Mouse (Mus musculus): Measurements from ENCODE around the gene Arid4a. TPM values are rescaled to one million over a fixed set of nuclear protein-coding genes. Genes with fewer than 3 reads are reported as not detected.

Gene Arid4a
- polyA plus RNA-seq, 1 experiment from 2014 or later, result 31.6 TPM

DNA sequence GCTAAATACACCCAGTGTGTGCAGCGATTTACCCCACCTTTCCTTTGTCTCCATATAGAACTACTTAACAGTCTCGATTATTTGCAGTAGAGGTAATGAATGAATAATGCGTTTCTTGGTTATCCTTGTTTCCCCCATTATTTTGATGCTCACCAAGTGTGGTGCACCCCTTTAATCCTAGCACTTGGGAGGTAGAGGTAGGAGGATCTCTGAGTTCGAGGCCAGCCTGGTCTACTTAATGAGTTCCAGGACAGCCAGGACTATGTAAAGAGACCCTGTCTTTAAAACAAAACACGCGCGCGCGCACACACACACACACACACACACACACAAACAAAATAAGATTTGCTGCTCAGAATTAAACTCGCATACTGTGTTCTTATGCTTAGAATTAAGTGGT lies 40.4 kb upstream of the Arid4a start:
- no peaks in the 10 kb centered on the region for H3K27me3 ChIP-seq (replicated peaks; ENCODE audit: control insufficient read depth, insufficient read depth, low read length)
- no peak for ATAC-seq (replicated peaks; ENCODE audit: low FRiP score)
- H3K9ac ChIP-seq (ENCODE audit: low read depth, low read length), result peak overlapping the region; percentile 97
- no peaks in the 10 kb centered on the region for H3K9me3 ChIP-seq (ENCODE audit: control insufficient read depth, low read length)
- peaks cover 16% of the 10 kb centered on the region for H3K36me3 ChIP-seq (ENCODE audit: control insufficient read depth, insufficient read depth, low read length)
- peak overlapping the region; percentile 76 for H3K4me3 ChIP-seq (ENCODE audit: low read depth, low read length)
- H3K4me1 ChIP-seq (replicated peaks; ENCODE audit: control insufficient read depth, insufficient read depth, low read length), result peaks cover 7% of the 10 kb centered on the region
- DNase-seq (ENCODE audit: low spot score), result no peak
- peak overlapping the region; percentile 77 for H3K4me2 ChIP-seq
- H3K27ac ChIP-seq (ENCODE audit: low read depth, low read length), result peak overlapping the region; percentile 89
- WGBS, result 17% methylated on average over 10 of the region's 10 CpGs

- ATAC-seq (replicated peaks; ENCODE audit: low FRiP score), result no peak
- Histone ChIP-seq H3K4me1 (replicated peaks; ENCODE audit: control insufficient read depth, insufficient read depth, low read length) (peaks cover 7% of the 10 kb centered on the region), H3K4me2 (peak overlapping the region; percentile 77)
Measured at GRCm38 (mm10) chr12:70975891-70976290, 39.9 kb upstream of the Arid4a start.

GRCm38 (mm10) chr12:70978345-70978744 lies 37.4 kb upstream of the Arid4a start:
- ATAC-seq (replicated peaks; ENCODE audit: low FRiP score), result no peak
- peaks cover 18% of the 10 kb centered on the region for H3K36me3 ChIP-seq (ENCODE audit: control insufficient read depth, insufficient read depth, low read length)

More at GRCm38 (mm10) chr12:70975891-70976290, 39.9 kb upstream of the Arid4a start:
- Histone ChIP-seq H3K9ac (ENCODE audit: low read depth, low read length) (peak overlapping the region; percentile 97), H3K27ac (ENCODE audit: low read depth, low read length) (no peak overlapping the region), H3K4me3 (ENCODE audit: low read depth, low read length) (peak overlapping the region; percentile 76), H3K36me3 (ENCODE audit: control insufficient read depth, insufficient read depth, low read length) (peaks cover 16% of the 10 kb centered on the region), H3K9me3 (ENCODE audit: control insufficient read depth, low read length) (no peaks in the 10 kb centered on the region), H3K27me3 (replicated peaks; ENCODE audit: control insufficient read depth, insufficient read depth, low read length) (no peaks in the 10 kb centered on the region)
- no peak for DNase-seq (ENCODE audit: low spot score)
- WGBS, result 56% methylated on average over 3 of the region's 3 CpGs

DNA sequence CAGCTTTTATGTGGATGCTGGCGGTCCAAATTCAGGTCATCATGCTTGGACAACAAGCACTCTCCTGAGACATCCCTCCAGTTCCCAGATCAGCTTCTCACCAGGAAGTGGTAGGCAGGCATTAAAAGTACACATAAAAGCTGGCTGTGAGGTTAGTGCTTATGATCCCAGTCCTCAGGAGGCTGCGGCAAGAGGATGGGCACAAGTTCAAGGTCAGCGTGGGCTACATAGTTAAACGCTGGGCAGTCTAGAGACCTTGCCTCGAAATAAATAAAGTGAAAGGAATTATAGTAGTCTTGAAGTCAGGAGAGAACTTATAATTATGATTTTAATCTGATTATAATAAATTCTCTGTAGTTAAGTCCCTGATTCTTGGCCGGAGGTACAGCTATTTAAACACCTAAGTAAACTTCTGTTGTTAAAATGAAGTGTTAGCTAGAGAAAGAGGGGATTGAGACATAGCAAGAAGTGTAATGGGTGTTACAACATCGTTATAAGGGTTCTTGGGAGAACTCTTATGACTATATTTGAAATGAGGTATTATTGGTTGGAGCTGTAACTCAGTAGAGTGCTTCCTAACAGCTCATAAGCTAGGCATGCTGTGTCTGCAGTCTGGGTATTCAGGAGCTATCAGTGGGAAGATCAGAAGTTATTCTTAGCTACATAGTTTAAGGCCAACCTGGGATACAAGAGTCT lies 30.8 kb upstream of the Arid4a start:
- Histone ChIP-seq H3K27me3 (replicated peaks; ENCODE audit: control insufficient read depth, insufficient read depth, low read length) (no peaks in the 10 kb centered on the region), H3K4me2 (no peak overlapping the region), H3K9ac (ENCODE audit: low read depth, low read length) (no peak overlapping the region), H3K4me3 (ENCODE audit: low read depth, low read length) (no peak overlapping the region), H3K27ac (ENCODE audit: low read depth, low read length) (no peak overlapping the region), H3K4me1 (replicated peaks; ENCODE audit: control insufficient read depth, insufficient read depth, low read length) (no peaks in the 10 kb centered on the region), H3K36me3 (ENCODE audit: control insufficient read depth, insufficient read depth, low read length) (peaks cover 38% of the 10 kb centered on the region), H3K9me3 (ENCODE audit: control insufficient read depth, low read length) (no peaks in the 10 kb centered on the region)
- 91% methylated on average over 7 of the region's 7 CpGs for WGBS
- no peak for DNase-seq (ENCODE audit: low spot score)
- no peak for ATAC-seq (replicated peaks; ENCODE audit: low FRiP score)

More at GRCm38 (mm10) chr12:70978345-70978744, 37.4 kb upstream of the Arid4a start:
- Histone ChIP-seq H3K9me3 (ENCODE audit: control insufficient read depth, low read length) (no peaks in the 10 kb centered on the region), H3K4me1 (replicated peaks; ENCODE audit: control insufficient read depth, insufficient read depth, low read length) (peaks cover 7% of the 10 kb centered on the region), H3K4me2 (no peak overlapping the region), H3K4me3 (ENCODE audit: low read depth, low read length) (no peak overlapping the region), H3K9ac (ENCODE audit: low read depth, low read length) (no peak overlapping the region), H3K27ac (ENCODE audit: low read depth, low read length) (no peak overlapping the region), H3K27me3 (replicated peaks; ENCODE audit: control insufficient read depth, insufficient read depth, low read length) (no peaks in the 10 kb centered on the region)
- WGBS, result 84% methylated on average over 7 of the region's 7 CpGs
- no peak for DNase-seq (ENCODE audit: low spot score)

GRCm38 (mm10) chr12:70997225-70997624 lies 18.6 kb upstream of the Arid4a start:
- Histone ChIP-seq H3K9ac (ENCODE audit: low read depth, low read length) (no peak overlapping the region), H3K4me3 (ENCODE audit: low read depth, low read length) (no peak overlapping the region), H3K9me3 (ENCODE audit: control insufficient read depth, low read length) (no peaks in the 10 kb centered on the region), H3K4me2 (no peak overlapping the region), H3K4me1 (replicated peaks; ENCODE audit: control insufficient read depth, insufficient read depth, low read length) (peaks cover 8% of the 10 kb centered on the region; the same call in 1 of the 2 replicates), H3K27me3 (replicated peaks; ENCODE audit: control insufficient read depth, insufficient read depth, low read length) (no peaks in the 10 kb centered on the region), H3K36me3 (ENCODE audit: control insufficient read depth, insufficient read depth, low read length) (peaks cover 12% of the 10 kb centered on the region; the same call in 1 of the 2 replicates), H3K27ac (ENCODE audit: low read depth, low read length) (no peak overlapping the region)
- no peak for DNase-seq (ENCODE audit: low spot score)
- ATAC-seq (replicated peaks; ENCODE audit: low FRiP score), result no peak
- WGBS, result 92% methylated on average over 5 of the region's 5 CpGs

DNA sequence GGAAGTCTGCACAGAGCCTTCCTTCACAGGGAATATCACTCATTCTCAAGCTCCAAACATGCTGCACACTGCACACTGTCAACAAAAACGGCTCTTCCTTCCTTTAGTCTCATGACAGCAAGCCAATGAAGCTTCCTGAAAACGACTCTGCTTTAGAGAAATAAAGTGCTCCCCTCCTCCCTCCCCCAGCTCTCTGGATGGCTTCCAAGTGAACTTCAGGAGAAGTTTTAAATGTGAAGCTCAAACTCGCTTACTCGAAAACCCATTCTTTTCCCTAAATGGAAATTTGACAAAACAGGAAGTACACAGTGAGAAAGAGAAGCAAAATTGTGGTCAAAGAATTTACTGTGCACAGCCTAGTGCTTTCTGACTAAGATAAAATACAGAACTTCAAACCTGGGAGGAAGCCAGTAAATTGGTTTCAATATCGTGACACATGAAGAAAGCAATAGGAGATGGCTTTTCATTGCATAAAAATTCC lies 16.3 kb upstream of the Arid4a start:
- Histone ChIP-seq H3K36me3 (ENCODE audit: control insufficient read depth, insufficient read depth, low read length) (peaks cover 12% of the 10 kb centered on the region; the same call in 1 of the 2 replicates), H3K9ac (ENCODE audit: low read depth, low read length) (no peak overlapping the region), H3K4me3 (ENCODE audit: low read depth, low read length) (no peak overlapping the region), H3K9me3 (ENCODE audit: control insufficient read depth, low read length) (no peaks in the 10 kb centered on the region), H3K4me2 (peak overlapping the region; percentile 33), H3K4me1 (replicated peaks; ENCODE audit: control insufficient read depth, insufficient read depth, low read length) (peaks cover 8% of the 10 kb centered on the region; the same call in 1 of the 2 replicates), H3K27ac (ENCODE audit: low read depth, low read length) (peak overlapping the region; percentile 13; the same call in 1 of the 2 replicates), H3K27me3 (replicated peaks; ENCODE audit: control insufficient read depth, insufficient read depth, low read length) (no peaks in the 10 kb centered on the region)
- WGBS, result 30% methylated on average over 5 of the region's 5 CpGs
- ATAC-seq (replicated peaks; ENCODE audit: low FRiP score) (no peak), DNase-seq (ENCODE audit: low spot score) (no peak)

GRCm38 (mm10) chr12:71000344-71000743 lies 15.4 kb upstream of the Arid4a start:
- no peak overlapping the region for H3K9ac ChIP-seq (ENCODE audit: low read depth, low read length)
- H3K4me3 ChIP-seq (ENCODE audit: low read depth, low read length), result no peak overlapping the region
- no peak overlapping the region for H3K4me2 ChIP-seq
- no peak for DNase-seq (ENCODE audit: low spot score)
- whole genome bisulfite sequencing, result 74% methylated on average over 1 of the region's 1 CpGs
- no peak for ATAC-seq (replicated peaks; ENCODE audit: low FRiP score)
- no peak overlapping the region for H3K27ac ChIP-seq (ENCODE audit: low read depth, low read length)
- H3K9me3 ChIP-seq (ENCODE audit: control insufficient read depth, low read length), result no peaks in the 10 kb centered on the region
- H3K27me3 ChIP-seq (replicated peaks; ENCODE audit: control insufficient read depth, insufficient read depth, low read length), result no peaks in the 10 kb centered on the region
- H3K36me3 ChIP-seq (ENCODE audit: control insufficient read depth, insufficient read depth, low read length), result peaks cover 16% of the 10 kb centered on the region; the same call in 1 of the 2 replicates
- peaks cover 8% of the 10 kb centered on the region; the same call in 1 of the 2 replicates for H3K4me1 ChIP-seq (replicated peaks; ENCODE audit: control insufficient read depth, insufficient read depth, low read length)

GRCm38 (mm10) chr12:71001456-71001855 lies 14.3 kb upstream of the Arid4a start:
- DNase-seq (ENCODE audit: low spot score) (no peak), ATAC-seq (replicated peaks; ENCODE audit: low FRiP score) (no peak)
- Histone ChIP-seq H3K9me3 (ENCODE audit: control insufficient read depth, low read length) (no peaks in the 10 kb centered on the region), H3K4me3 (ENCODE audit: low read depth, low read length) (no peak overlapping the region), H3K36me3 (ENCODE audit: control insufficient read depth, insufficient read depth, low read length) (peaks cover 24% of the 10 kb centered on the region), H3K4me1 (replicated peaks; ENCODE audit: control insufficient read depth, insufficient read depth, low read length) (peaks cover 8% of the 10 kb centered on the region; the same call in 1 of the 2 replicates), H3K27me3 (replicated peaks; ENCODE audit: control insufficient read depth, insufficient read depth, low read length) (no peaks in the 10 kb centered on the region), H3K27ac (ENCODE audit: low read depth, low read length) (no peak overlapping the region), H3K4me2 (no peak overlapping the region), H3K9ac (ENCODE audit: low read depth, low read length) (no peak overlapping the region)
- WGBS, result 83% methylated on average over 6 of the region's 6 CpGs
